Comparison of ENCODE assay signal across 24 mouse cellular contexts in the genomic region with DNA sequence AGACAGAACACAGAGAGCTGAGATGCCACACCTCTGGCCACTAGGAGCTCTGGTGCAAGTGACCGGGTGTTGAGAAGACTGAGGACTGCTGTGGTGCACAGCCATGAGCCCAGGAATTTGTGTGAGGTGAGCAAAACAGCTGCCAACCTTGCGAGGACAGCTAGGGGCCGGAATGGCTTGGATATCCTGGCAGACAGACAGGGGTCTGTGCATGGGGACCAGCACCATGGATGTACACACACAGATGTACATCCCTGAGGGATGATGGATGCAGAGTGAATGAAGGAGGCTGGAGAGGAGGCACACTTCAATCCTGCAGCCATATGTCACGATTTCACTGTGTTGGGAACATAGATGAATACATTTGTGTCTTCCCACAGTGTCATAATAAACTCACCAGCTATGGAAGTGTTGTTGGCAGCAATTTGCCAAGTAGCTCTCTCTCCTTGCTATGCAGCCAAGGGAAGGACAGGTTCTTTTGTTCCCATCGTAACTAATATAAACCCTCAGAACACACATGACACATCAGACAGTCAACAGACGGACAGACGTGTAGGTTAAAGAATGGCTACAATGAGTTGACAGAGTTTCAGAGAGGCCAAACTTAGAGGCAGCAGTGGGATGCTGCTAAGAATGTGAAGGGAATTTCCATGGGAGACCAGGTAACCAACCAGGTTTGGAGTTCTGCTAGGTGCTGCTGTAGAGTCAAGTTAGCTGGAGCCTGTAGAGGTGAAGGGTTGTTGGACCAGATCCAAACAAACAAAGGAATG. TPM values are rescaled to one million over a fixed set of nuclear protein-coding genes. Genes with fewer than 3 reads are reported as not detected.
DNase-seq lines count a peak whose midpoint lies in the region; ATAC-seq and TF ChIP-seq lines count a peak whose summit lies in the region.
"Had no signal": no experiment of that assay in that cellular context is flagged by ENCODE, and none has a peak within 500 bp of the region (broad histone marks: within the 10 kb centered on the region; RNA-seq: fewer than 3 reads in every experiment).

No protein-coding gene starts in this region.

- H3K9me3 ChIP-seq in forebrain, postnatal 0 days (ENCODE audit: low read length) = no peaks in the 10 kb centered on the region
- H3K9me3 ChIP-seq in forebrain, embryonic 12.5 days = no peaks in the 10 kb centered on the region
- H3K9me3 ChIP-seq: G1E; intestine, embryonic 15.5 days; limb, embryonic 15.5 days had no signal

- H3K4me3 ChIP-seq in forebrain, postnatal 0 days (ENCODE audit: low read depth, low read length) = no peak overlapping the region
- no peak overlapping the region for H3K4me3 ChIP-seq in forebrain, embryonic 12.5 days (replicated peaks)
- H3K4me3 ChIP-seq: intestine, embryonic 15.5 days; limb, embryonic 15.5 days had no signal

- 0 out of 2 replicates have a peak, but pooled peaks cover 3% of the 10 kb centered on the region for H3K4me1 ChIP-seq in forebrain, postnatal 0 days (ENCODE audit: insufficient read depth)
- peaks cover 19% of the 10 kb centered on the region for H3K4me1 ChIP-seq in forebrain, embryonic 12.5 days

- no peaks in the 10 kb centered on the region for H3K27me3 ChIP-seq in forebrain, postnatal 0 days (ENCODE audit: insufficient read depth, low read length)
- H3K27me3 ChIP-seq in forebrain, embryonic 12.5 days = peaks cover 35% of the 10 kb centered on the region
- H3K27me3 ChIP-seq: CH12.LX had no signal

- peak; percentile 15; the same call in 1 of the 2 replicates for ATAC-seq in forebrain, postnatal 0 days
- ATAC-seq in forebrain, embryonic 12.5 days (ENCODE audit: low FRiP score) = no peak
- ATAC-seq: activated CD4-positive, CD25-positive, alpha-beta regulatory T cell, adult 4 months; intestine, embryonic 15.5 days had no signal

- no peak for DNase-seq in forebrain, postnatal 0 days
- peak; percentile 45 for DNase-seq in layer of hippocampus, adult 9-11 months
- no peak for DNase-seq in layer of hippocampus, postnatal 14 days (ENCODE audit: low spot score in 2 of 2)
- DNase-seq in testis, postnatal 10 days (ENCODE audit: low spot score) = peak; percentile 32
- no peak for DNase-seq in testis, postnatal 14 days (ENCODE audit: low spot score)
- DNase-seq in heart, adult 18-20 months = no peak
- DNase-seq: adrenal gland, adult 8-10 months; B cell, adult 2 months; gastrocnemius, postnatal 36 days; heart, postnatal 4 days; kidney, adult 8-10 months; kidney, postnatal 25 days; lung, embryonic 14.5 days; midbrain, embryonic 14.5 days; right cerebral cortex, postnatal 14 days; spleen, adult 18-20 months; thymus, postnatal 36 days had no signal

- no peak for TF ChIP-seq CTCF in forebrain, postnatal 0 days (IDR thresholded peaks at IDR 0.05; ENCODE audit: low read depth)

- WGBS in forebrain, postnatal 0 days = 48% methylated on average over 7 of the region's 7 CpGs
- 72% methylated on average over 7 of the region's 7 CpGs for WGBS in forebrain, embryonic 12.5 days

- no peak overlapping the region for H3K4me2 ChIP-seq in forebrain, postnatal 0 days (ENCODE audit: low read depth)
- H3K4me2 ChIP-seq in forebrain, embryonic 12.5 days = no peak overlapping the region
- H3K4me2 ChIP-seq: intestine, embryonic 15.5 days; limb, embryonic 15.5 days; lung, embryonic 14.5 days had no signal

- no peak overlapping the region for H3K9ac ChIP-seq in forebrain, postnatal 0 days
- no peak overlapping the region for H3K9ac ChIP-seq in forebrain, embryonic 12.5 days
- H3K9ac ChIP-seq: intestine, embryonic 15.5 days; limb, embryonic 15.5 days; liver, embryonic 14.5 days; lung, embryonic 14.5 days had no signal

- no peaks in the 10 kb centered on the region for H3K36me3 ChIP-seq in forebrain, postnatal 0 days (ENCODE audit: insufficient read depth)
- no peaks in the 10 kb centered on the region for H3K36me3 ChIP-seq in forebrain, embryonic 12.5 days (replicated peaks)
- H3K36me3 ChIP-seq: G1E; intestine, embryonic 15.5 days; limb, embryonic 15.5 days had no signal

- no peak overlapping the region for H3K27ac ChIP-seq in forebrain, postnatal 0 days (ENCODE audit: low read depth, low read length)
- H3K27ac ChIP-seq in forebrain, embryonic 12.5 days = no peak overlapping the region
- H3K27ac ChIP-seq: intestine, embryonic 15.5 days; limb, embryonic 15.5 days; liver, embryonic 14.5 days had no signal

RNA-seq across cellular contexts. Expression of a gene that starts 19.0 kb away (rescaled TPM):
- total RNA-seq in forebrain, postnatal 0 days (2014; rRNA removed) = 92.2 and 95.3 TPM in 2 replicates
- 51.6 and 57.5 TPM in 2 replicates for polyA plus RNA-seq in forebrain, postnatal 0 days (2015; fragmentation: Nextera tagmentation; extraction: Ambion mirVana)
- 241 and 255 TPM in 2 replicates for polyA plus RNA-seq in forebrain, embryonic 12.5 days (2016; fragmentation: Nextera tagmentation; extraction: Ambion mirVana)
- total RNA-seq in layer of hippocampus, postnatal 14 days (2021) = 100 to 1,000 TPM; 162 to 172 TPM
- 10 to 100 TPM; 61.7 to 63.5 TPM for total RNA-seq in heart, adult 18-20 months (2021)

Comparison
In these comparisons a context has a peak if more than half of its experiments do, and no peak if none do; other contexts are left out.
1. DNase-seq: peak in layer of hippocampus, adult 9-11 months (single experiment) and testis, postnatal 10 days (single experiment); none in forebrain, postnatal 0 days (single experiment), layer of hippocampus, postnatal 14 days (0 of 2), testis, postnatal 14 days (single experiment) and heart, adult 18-20 months (0 of 2).